Mouse (Mus musculus) spleen, adult 10 weeks (tissue): ENCODE data around the gene Catsperg1. TPM values are rescaled to one million over a fixed set of nuclear protein-coding genes. Genes with fewer than 3 reads are reported as not detected.

Experiments used
- polyA plus RNA-seq: library from polyadenylated mRNA; stranded (reverse); fragments of 350-450 nt; fragmentation: Illumina TruSeq; extraction: RNeasy Lipid Tissue Mini Kit (QIAGEN cat#74804); gene quantifications from one replicate; pipeline ENCODE4 v1.2.3, GENCODE M21; 2015; ENCODE audit warnings: low replicate concordance; ENCODE audit not compliant: insufficient read depth

Catsperg1 gene
- polyA plus RNA-seq = 2.8 TPM

DNA sequence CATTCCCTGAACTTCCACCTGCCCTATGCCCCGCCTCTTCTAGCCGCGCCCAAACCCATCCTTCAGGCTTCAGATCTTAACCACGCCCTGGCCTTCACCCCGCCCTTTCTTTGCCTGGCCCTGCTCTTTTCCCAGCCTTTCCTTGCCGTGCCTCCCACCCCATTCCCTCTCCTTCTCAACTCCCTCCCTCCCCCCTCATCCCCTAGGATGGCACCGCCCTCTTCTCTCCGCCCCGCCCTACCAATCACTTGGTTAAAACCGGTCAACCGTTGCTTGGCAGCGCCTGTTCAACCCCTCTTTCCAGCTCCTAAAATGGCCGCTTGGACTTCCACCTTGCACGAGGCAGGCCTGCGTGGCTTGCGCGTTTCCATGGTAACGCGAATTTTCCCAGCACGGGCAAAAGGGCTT, at the start of gene Catsperg1:
Gene Catsperg1, minus strand, starts transcription at position 361 of the 408 bp plus-strand sequence.

DNA sequence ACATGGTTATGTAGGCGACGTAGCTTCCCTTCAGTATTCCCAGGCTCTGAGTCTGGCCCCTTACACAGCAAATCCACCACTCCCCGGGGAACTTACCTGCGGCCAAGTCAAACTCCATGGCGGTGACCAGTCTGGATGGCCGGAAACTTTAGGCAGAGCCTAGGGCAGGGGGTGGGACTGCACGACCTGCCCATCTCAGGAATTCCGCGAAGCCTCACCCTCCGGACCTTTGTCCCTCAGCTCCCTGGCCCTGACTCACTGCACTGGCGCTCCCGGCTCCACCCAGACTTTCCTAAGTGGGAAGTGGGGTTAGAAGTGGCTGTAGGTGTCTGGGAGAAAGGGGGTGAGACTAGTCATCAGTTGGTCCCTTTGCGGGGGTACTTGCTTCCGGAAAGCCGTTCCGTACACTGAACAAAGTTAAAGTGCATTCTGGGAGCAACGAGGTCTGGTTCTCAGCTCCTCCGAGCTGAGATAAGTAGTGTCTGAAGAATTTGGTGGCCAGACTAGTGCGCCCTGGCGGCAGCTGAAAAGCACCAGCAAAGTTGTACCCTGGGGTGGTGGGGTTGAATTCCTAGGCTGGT, 34.5 kb upstream of the Catsperg1 start, which contains the start of gene 2200002D01Rik:
Gene 2200002D01Rik, minus strand, starts transcription at position 206 of the 581 bp plus-strand sequence.

DNA sequence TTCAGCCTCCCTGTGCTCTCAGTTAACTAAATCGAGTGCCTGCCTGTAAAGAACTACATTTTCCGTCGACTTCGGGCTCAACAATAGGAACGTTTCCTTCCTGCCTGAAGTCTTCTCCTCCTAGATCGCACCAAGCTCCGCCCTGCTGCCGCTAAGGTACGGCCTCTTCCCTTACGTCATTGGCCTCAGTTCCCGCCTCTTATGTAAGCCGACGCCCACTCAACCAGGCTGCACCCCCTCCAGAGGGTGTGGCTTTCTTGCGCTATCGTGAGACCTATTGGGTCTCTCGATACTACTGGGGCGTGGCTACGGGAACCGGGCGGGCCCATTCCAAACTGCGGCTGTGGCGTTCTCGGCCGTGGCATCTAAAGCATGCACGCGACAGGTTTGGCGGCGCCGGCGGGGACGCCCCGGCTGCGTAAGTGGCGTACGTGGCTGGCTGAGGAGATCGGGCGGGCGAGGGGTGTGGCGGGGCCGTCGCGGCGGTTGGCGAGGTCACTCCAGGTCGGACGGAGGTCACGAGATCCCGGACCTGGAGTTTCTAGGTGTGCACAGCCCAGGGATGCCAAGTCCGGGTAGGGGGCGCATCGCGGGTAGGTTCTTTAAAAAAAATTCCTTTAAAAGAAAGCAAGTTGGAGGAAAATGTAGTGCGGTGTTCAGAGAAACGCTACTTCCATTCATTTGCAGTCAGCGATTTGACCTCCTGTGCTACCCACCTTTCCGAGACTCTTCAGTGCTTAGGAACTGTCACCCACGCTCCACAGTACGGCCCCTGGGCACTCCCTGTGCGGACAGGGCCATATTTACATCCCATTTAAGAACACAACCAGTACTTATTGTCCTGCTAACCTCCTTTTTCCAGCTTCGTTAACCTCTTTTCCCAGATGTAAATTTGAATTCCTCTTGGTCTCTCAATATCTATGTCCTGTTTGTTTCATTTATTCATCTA, 24.5 kb upstream of the Catsperg1 start, which contains the start of gene Yif1b:
Gene Yif1b, plus strand, starts transcription at position 311 of the 949 bp plus-strand sequence.

DNA sequence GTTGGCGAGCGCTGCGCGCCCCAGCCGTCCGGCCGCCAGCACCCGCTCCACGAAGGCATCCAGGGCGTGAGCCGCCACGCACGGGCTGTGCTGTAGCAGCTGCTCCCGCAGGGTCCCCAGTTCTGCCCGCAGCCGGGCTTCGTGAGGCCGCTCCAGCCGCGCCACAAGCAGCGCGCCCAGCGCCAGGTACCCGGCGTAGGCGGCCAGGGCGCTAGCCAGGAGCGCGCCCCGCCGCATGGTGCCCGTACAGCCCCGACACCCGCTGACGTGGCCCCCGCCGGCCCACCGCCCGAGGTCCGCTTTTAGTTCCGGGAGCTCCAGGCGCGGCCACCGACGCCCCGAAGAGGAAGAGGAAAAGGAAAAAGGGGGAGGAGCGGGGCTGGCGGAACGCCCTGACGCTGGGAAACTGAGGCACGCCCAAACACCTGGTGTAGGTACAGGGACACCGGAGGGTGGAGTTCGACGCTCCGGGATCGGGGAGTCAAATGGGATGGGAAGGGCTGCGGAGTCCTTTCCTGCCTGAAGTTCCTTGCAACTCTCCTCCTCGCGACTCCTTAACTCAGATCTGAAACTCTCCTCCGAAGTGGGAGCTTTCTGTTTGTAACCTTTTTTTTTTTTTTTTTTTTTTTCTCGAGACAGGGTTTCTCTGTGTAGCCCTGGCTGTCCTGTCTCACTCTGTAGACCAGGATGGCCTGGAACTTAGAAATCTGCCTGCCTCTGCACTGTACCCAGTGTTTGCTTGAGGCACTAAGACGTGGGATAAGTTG, 18.6 kb upstream of the Catsperg1 start, which contains the start of gene Kcnk6:
Gene Kcnk6, minus strand, starts transcription at position 269 of the 767 bp plus-strand sequence.

DNA sequence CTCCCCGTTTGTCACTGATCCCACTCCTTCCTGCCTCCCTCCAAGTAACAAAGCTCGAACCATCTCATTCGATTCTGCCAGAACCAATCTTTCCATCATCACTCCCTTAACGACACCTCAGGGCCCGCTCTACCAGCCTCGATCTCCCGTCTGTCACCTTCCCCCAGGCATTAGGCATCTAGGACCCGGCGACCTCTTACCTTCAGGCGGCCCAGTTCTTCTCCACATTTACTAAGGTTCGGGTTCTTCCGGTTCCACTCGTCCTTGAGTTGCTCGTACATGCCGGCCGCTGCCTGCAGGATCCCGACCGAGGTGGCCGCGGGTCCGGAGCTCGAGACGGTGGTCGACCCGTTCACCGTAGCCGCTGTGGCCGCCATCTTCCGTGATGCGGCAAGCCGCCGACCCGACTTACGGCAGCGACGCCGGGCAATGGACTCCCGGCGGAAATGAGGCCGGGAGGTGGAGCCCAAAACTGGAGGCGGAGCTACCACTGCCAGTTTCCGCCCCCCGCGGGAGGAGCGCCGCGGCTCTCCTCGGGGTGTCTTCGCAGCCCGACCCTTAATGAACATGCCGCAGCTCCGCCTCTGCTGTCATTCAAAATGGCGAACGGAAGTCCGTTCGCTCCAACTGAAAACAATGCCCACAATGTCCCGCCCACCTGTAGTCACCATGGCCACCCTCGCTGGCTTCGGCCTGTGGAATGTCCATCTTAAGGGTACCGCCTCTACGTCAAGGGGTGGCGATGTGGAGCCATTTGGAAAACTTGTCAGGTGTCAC, 33.6 kb downstream of the Catsperg1 start, which contains the start of gene Psmd8:
Gene Psmd8, minus strand, starts transcription at position 625 of the 777 bp plus-strand sequence.

DNA sequence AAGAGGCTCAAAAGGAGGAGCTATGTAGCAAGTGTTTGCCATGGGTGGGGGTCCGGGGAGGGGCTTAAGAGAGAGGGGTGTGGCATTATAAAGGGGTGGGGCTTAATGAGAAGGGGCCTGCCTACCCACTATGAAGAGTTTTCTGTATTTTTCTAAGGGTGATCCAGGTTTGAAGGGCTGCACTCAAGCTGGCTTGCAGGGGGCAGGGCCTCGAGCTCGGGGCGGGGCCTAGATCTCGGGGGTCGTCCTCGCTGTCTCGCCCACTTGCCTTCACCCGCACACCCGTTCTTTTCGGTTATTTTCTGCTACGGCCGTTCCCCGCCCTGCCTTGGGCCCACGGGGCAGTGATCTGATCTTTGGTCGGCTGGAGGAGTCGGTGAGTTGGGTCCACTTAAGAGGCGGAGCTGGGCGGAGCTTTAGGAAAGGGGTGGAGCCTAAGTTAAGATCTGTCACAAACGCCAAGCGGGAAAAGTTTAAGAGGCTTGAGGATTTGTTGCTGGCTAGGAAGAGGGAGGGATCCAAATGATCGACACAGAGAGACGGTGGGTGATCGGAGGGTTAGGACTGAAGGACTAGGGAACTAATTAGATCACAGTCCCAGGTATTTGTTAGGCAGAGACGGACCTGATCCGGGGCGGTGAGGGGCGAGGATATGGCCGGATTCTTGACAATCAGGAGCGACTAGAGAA, 43.6 kb downstream of the Catsperg1 start, which contains the start of the genes Ggn and Spred3:
Gene Ggn, plus strand, starts transcription at position 145 of the 689 bp plus-strand sequence.
Gene Spred3, minus strand, starts transcription at position 346 of the 689 bp plus-strand sequence.

DNA sequence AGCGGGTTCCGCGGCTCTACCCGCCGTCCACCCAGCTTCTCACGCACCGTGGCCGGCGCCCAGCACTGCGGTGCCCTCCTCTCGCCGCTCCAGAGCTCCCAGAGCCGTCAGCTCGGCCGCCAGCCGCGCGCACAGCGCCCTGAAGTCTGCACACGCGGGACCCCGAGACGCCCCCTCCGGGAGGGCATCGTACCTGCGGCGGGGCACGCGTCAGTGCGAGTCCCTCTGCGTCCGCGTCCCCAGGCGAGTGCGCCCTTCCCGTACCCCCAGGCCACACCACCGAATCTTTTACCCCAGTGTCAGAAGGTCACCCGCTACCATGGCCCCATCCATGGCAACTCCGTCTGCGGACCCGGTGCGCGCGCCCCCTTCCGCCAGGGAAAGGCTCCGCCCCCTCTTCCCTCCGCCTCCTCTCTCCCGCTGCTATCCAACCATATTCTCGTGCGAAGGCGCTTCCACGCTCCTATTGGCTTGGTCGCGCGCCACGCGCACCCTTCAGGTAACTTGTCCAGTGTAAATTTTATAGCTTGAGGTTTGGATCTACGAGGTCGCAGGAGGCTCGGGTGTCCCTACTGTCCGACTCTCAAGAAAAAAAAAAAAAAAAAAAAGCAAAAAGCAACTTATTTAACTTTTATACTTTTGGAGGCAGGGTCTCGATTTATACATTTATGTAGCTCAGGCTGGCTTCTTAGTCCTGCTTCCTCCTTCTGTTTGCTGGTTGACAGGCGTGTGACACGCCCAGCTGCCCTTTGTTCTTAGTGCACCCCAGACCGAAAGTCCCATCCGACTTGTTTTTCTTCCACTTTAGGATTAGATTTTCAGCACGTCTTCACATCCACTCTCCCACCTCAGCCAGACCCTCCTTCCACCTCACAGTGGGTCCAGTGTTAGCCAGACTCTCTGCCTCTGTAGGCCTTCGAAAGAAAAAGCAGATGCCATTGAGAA, 57.7 kb downstream of the Catsperg1 start, which contains the start of gene Fam98c:
Gene Fam98c, minus strand, starts transcription at position 397 of the 945 bp plus-strand sequence.

DNA sequence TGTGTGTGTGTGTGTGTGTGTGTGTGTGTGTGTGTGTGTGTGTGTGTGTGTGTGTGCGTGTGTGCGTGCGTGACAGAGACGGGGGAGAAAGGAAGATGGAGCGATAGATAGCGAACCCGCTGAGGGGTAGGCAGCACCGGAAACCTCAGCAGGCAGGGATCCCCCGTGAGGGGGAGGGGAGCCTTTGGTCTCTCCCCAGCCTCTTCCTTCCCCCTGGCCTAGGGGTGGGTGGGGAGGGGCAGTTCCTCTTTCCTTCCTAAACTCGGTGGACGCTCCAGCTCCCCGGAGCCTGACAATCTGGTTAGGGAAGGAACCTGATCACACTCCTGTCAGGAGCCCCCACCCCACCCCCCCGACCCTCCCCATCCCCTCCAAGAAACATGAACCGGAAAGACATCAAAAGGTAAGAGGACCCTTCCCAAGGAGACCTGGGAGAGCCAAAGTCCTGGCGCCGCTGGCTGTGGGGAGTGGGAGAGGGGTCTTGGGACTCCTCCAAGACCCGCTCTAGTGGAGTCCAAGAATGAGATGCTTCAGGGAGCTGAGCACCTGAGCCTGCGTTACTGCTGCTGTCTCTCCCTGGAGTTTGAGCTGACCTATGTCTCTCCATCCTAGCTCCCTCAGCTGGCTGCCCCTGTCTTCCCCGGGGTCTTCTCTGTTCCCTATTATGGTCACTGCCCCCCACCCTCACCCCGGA, 79.0 kb downstream of the Catsperg1 start, which contains the start of gene Rasgrp4:
Gene Rasgrp4, plus strand, starts transcription at position 159 of the 694 bp plus-strand sequence.

Other genes starting within 250 kb of the Catsperg1 start
- 219 TPM for gene Eif3k, start 232.2 kb downstream of the Catsperg1 start, polyA plus RNA-seq
- 73.6 TPM for gene Map4k1, start 232.0 kb downstream of the Catsperg1 start, polyA plus RNA-seq
- gene Ryr1, start 88.9 kb downstream of the Catsperg1 start, polyA plus RNA-seq = 0.65 TPM
- gene Rasgrp4, start 79.2 kb downstream of the Catsperg1 start, polyA plus RNA-seq = 10.7 TPM
- 17.0 TPM for gene Fam98c, start 57.8 kb downstream of the Catsperg1 start, polyA plus RNA-seq
- gene Ggn, start 43.8 kb downstream of the Catsperg1 start, polyA plus RNA-seq = not detected
- 4.7 TPM for gene Spred3, start 43.6 kb downstream of the Catsperg1 start, polyA plus RNA-seq
- 176 TPM for gene Psmd8, start 33.3 kb downstream of the Catsperg1 start, polyA plus RNA-seq
- gene Kcnk6, start 18.5 kb upstream of the Catsperg1 start, polyA plus RNA-seq = 19.7 TPM
- gene Yif1b, start 24.3 kb upstream of the Catsperg1 start, polyA plus RNA-seq = 9.7 TPM
- 1.9 TPM for gene 2200002D01Rik, start 34.4 kb upstream of the Catsperg1 start, polyA plus RNA-seq
- gene Spint2, start 67.9 kb upstream of the Catsperg1 start, polyA plus RNA-seq = 39.3 TPM
- gene Ppp1r14a, start 75.3 kb upstream of the Catsperg1 start, polyA plus RNA-seq = 3.5 TPM
- gene Dpf1, start 89.9 kb upstream of the Catsperg1 start, polyA plus RNA-seq = not detected